Mouse (Mus musculus) lung, postnatal 36 days (tissue): ENCODE results near the gene Batf.
A peak's percentile ranks its signal among the peaks of the same experiment; 100 is the strongest.
"Not testable (repeated sequence)": the region's sequence is repeated elsewhere in the genome, so short reads cannot be mapped to it uniquely, and the experiment has no call there.

Experiments used
- DNase-seq: peaks from one replicate; pipeline ENCODE4 v3.0.0; 2022; ENCODE audit warnings: mixed read lengths

Gene Batf

GRCm38 (mm10) chr12:85684411-85685275 lies 1.8 kb upstream of the Batf start:
- DNase-seq, result peak; percentile 66

DNA sequence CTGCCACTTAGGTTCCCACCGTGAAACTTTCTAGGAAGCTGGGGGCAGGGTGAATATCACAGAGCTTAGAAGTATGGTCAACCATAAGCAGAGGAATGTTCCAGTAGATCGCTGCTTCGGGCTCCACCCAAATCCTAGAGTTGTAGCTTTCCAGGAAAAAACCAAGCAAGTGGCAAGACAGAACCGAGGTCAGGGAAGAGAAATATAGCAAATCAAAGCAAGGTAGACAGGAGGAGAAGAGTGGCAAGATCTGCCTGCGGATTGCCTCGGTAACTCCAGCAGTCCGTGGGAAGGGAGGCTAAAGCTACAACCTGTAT lies 706 bp downstream of the Batf start:
- DNase-seq, result no peak

DNA sequence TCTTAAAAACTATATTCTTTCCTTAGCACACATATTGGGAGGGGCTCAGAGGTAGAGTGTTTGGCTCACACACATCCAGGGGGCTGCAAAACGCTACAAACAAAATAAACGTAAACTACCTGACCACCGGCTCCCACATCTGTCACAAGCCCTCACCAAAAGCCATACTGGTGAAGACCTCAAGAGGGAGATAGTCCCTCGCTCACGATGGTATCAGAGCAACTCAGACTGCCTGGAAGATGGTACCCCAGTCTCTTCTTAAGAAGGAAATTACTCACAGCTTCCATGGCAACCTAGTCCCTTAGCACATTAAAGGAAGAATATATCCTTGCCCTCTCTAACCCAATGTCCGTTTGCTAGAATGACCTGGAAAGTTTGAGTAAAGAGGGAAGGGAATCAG lies 1.4 kb downstream of the Batf start:
- DNase-seq, result peak; percentile 38

GRCm38 (mm10) chr12:85695787-85696186 lies 9.3 kb downstream of the Batf start:
- no peak for DNase-seq

DNA sequence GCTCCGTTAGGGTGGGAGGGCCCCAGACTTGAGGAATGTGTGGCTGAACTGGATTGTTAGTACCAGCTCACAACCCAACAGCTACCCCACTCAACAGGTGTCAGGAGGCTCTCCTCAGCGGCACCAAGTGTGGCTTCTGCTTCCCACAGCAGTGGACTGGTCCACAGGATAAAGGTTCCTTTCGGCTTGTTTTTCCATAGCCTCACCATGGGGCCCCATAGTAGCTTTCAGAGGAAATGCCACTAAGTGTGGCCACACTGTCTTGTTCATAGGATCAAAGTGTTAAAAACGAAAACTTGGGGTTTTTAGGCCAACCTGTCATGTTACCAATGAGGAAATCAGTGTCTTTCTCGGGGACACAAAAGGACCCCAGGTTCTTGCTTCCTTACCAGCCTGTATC lies 10.0 kb downstream of the Batf start:
- no peak for DNase-seq

DNA sequence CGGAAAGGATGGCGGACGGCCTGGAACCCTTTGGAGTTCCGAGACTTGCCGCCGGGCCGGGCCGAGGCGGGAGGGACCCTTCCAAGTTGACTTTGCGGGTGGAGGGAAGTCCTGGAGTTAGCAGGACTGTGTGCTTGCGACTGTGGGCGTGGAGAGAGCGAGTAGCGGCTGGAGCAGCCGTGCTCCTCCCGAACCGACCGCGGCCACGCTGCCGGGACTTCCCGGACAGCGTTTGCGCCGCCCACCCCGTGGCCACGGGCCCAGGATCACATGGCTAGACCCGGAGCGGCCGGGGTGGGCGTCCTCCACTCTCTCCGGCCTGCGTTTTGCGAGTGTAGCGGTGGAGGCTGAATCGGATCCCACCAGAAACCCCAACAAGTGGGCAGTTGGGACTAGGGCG lies 11.7 kb downstream of the Batf start:
- DNase-seq, result not testable (repeated sequence)

- no peak for DNase-seq
Measured at GRCm38 (mm10) chr12:85700191-85700841, 13.8 kb downstream of the Batf start.

- peak; percentile 15 for DNase-seq
Measured at GRCm38 (mm10) chr12:85700842-85701223, 14.4 kb downstream of the Batf start.

- DNase-seq, result no peak
Measured at GRCm38 (mm10) chr12:85702166-85703055, 15.9 kb downstream of the Batf start.

DNA sequence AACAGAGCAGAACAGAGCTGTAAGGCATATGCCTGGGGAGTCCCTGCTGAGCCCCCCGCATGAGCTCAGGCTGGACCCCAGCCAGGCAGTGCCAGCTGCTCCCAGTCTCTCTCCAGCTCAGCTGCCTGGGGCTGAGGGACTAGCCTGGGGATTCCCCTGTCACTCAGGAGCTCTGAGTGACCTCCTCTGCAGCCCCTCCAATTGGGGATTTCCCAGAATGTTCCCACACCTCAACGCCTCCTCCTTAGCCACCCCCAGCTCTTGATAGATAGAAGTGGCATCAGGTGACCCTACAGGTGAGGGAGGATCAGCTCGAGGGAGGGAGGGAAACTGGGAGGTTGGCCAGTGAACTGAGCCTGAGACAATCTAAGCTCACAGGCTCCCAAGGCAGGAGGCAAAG lies 17.0 kb downstream of the Batf start:
- DNase-seq, result peak; percentile 23

- DNase-seq, result peak; percentile 18
Measured at GRCm38 (mm10) chr12:85704566-85704965, 18.1 kb downstream of the Batf start.

- peak; percentile 93 for DNase-seq
Measured at GRCm38 (mm10) chr12:85705002-85705830, 18.7 kb downstream of the Batf start.

GRCm38 (mm10) chr12:85705831-85706530 lies 19.5 kb downstream of the Batf start:
- DNase-seq, result no peak

DNA sequence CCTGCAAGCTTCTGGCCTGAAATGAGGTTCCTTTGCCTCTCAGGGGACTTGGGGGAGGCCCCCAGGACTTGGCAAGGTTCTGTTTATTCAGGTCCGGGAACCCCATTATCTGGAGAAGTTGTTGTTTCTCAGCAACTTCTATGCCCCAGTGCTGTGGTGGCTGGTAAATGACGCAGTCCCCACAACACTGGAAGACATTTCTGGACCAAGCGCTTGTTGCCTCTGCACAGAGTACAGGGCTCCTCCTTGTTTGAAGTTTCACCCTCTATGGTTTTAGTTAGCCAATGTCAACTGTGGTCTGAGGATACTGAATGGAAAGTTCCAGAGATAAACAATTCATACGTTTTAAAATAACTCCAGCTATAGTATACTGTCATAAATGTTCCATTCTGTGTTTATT lies 20.4 kb downstream of the Batf start:
- no peak for DNase-seq

DNA sequence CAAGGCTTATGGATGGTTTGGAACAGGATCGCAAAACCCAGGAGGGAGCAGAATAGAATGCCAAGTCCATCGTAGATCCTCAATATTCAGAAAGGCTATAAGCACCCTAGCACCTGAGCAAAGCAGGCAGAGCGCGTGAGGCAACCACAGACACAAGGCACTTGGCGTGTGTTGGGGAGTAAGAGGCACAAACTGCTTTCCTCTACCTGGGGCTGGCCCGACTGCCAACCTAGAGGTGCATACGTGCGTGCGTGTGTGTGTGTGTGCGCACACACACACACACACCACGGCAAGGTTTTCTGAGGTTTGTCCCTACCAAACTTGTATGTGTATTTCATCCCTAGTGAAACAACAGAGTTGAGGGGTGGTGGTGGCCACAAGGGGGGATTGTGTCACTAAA lies 20.9 kb downstream of the Batf start:
- DNase-seq, result no peak

- no peak for DNase-seq
Measured at GRCm38 (mm10) chr12:85708556-85708955, 22.1 kb downstream of the Batf start.

- DNase-seq, result peak; percentile 69
Measured at GRCm38 (mm10) chr12:85710695-85711094, 24.2 kb downstream of the Batf start.

- DNase-seq, result no peak
Measured at GRCm38 (mm10) chr12:85712587-85712986, 26.1 kb downstream of the Batf start.

DNA sequence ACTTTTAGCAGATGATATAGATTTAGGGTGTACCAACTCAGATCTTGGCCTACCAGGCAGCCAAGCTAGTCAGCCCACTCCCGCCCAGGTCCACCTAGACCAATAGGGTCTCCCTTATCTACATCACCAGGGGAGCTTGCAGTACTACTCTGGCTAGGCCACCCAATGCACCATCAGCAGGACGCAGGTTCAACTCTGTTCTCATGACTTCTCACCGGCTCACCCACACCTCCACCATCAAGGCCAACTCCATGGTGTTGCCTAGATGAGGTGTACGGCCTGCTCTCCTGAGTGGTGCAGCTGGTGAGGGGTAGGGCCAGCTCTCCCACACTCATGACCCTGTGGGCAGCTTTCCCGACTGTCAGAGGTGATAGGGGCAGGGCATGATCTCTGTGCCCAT lies 27.7 kb downstream of the Batf start:
- DNase-seq, result no peak

- DNase-seq, result no peak
Measured at GRCm38 (mm10) chr12:85725306-85725705, 38.8 kb downstream of the Batf start.

- DNase-seq, result no peak
Measured at GRCm38 (mm10) chr12:85726729-85727397, 40.4 kb downstream of the Batf start.
